Mouse (Mus musculus) hindbrain, embryonic 10.5 days (tissue): ENCODE measurements around the gene Ptprc. TPM values are rescaled to one million over a fixed set of nuclear protein-coding genes. Genes with fewer than 3 reads are reported as not detected.

Experiments used
- polyA plus RNA-seq: library from polyadenylated mRNA; unstranded; fragments of >200 nt; fragmentation: Nextera tagmentation; extraction: Ambion mirVana; gene quantifications from 2 replicates; pipeline ENCODE4 v1.2.1, GENCODE M21; 2016

The Ptprc gene
- polyA plus RNA-seq, 1 experiment from 2014 or later = 1.4 TPM

Other genes with a start within 250 kb of the Ptprc start
- gene Atp6v1g3, start 98.0 kb upstream of the Ptprc start, polyA plus RNA-seq = not detected in 2 replicates